Mouse (Mus musculus) stomach, postnatal 0 days (tissue): Measurements from ENCODE around the gene Bbs1.

Experiments
- CTCF ChIP-seq: IDR thresholded peaks from 2 replicates; pipeline ENCODE4 v1.5.1; 2016; ENCODE audit warnings: antibody characterized with exemption, low read depth, mild to moderate bottlenecking, moderate library complexity
- EP300 ChIP-seq: optimal IDR thresholded peaks from 2 replicates; pipeline ENCODE3; 2016; ENCODE audit warnings: antibody characterized with exemption

DNA sequence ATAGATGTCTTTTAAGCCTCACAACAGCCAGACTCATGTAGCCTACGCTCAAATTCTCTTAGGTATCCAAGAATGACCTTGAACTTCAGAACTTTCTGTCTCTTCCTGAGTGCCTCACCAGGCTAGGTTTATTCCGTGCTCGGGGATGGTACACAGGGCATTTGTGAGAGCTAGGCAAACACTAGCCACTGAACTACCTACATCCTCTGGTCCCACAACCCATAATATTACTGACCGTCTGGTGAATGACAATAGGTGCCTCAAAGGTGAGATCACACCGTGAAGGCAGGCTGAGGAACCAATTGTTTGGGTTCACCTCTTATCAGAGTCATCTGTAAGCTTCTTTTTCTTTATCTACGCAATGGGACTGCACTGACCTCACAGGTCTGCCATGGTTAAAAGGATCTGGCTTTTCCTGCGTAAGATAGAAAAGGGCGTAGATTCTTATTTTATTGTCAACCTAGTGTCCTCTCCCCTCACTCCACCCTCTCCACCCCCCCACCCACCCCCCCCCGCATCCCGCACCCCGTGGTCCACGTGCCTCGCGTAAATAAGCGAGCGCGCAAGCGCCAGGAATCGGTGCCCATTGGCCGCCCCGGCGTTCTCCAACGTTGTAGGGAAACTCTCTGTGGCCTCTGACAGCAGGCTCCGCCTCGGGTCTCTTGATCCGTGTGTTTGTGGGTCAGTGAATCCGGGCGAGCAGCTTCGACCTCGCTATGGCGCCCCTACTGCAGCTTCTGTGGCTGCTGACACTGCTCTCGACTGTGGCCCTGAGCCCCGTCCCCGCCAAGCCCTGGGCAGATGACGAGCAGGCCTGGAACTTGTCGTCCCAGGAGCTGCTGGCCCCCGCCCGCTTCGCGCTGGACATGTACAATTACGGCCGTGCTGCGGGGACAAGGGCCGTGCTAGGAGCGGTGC is 51.6 kb downstream of the Bbs1 start, which contains the start of gene Ctsf:
- TF ChIP-seq CTCF (peak; percentile 23; the same call in 1 of the 2 replicates), EP300 (no peak)
